ENCODE assay signal across 23 mouse cellular contexts in genomic region chr13:114188801-114189200, GRCm38 (mm10).
DNase-seq lines count a peak whose midpoint lies in the region; ATAC-seq and TF ChIP-seq lines count a peak whose summit lies in the region.
"Had no signal": no experiment of that assay in that cellular context is flagged by ENCODE, and none has a peak within 500 bp of the region (broad histone marks: within the 10 kb centered on the region; RNA-seq: fewer than 3 reads in every experiment).

No protein-coding gene starts in this region.

- no peaks in the 10 kb centered on the region for H3K36me3 ChIP-seq in spleen, adult 2 months (ENCODE audit: control insufficient read depth, insufficient read depth, low read length)
- H3K36me3 ChIP-seq: embryonic facial prominence, embryonic 12.5 days; G1E; hindbrain, embryonic 10.5 days; midbrain, embryonic 15.5 days had no signal

- WGBS in spleen, adult 2 months, result 50% methylated on average over 7 of the region's 7 CpGs

- no peaks in the 10 kb centered on the region for H3K27me3 ChIP-seq in spleen, adult 2 months (ENCODE audit: control insufficient read depth, insufficient read depth, low read length)
- H3K27me3 ChIP-seq: embryonic facial prominence, embryonic 12.5 days; midbrain, embryonic 15.5 days; Patski had no signal

- no peak overlapping the region for H3K4me3 ChIP-seq in spleen, adult 2 months (ENCODE audit: extremely low read depth, insufficient read depth, insufficient read length)
- H3K4me3 ChIP-seq: embryonic facial prominence, embryonic 12.5 days; gastrocnemius, adult 2 months; hindbrain, embryonic 10.5 days; midbrain, embryonic 15.5 days had no signal

- H3K4me1 ChIP-seq in spleen, adult 2 months (ENCODE audit: control insufficient read depth, insufficient read depth, insufficient read length), result no peaks in the 10 kb centered on the region
- H3K4me1 ChIP-seq: embryonic facial prominence, embryonic 12.5 days; hindbrain, embryonic 10.5 days; midbrain, embryonic 15.5 days had no signal

- no peak overlapping the region for H3K27ac ChIP-seq in spleen, adult 2 months (ENCODE audit: insufficient read depth, low read length)
- H3K27ac ChIP-seq: embryonic facial prominence, embryonic 12.5 days; gastrocnemius, adult 2 months; hindbrain, embryonic 10.5 days; hindbrain, postnatal 0 days; midbrain, embryonic 15.5 days had no signal

- DNase-seq in heart, adult 11 months, result peak; percentile 30
- no peak for DNase-seq in heart, postnatal 4 days
- peak; percentile 4 to 11 for DNase-seq in spleen, adult 2 months (ENCODE audit: low read depth in 1 of 2, low spot score in 2 of 2)
- no peak for DNase-seq in spleen, postnatal 4 days (ENCODE audit: low spot score in 2 of 2)
- DNase-seq in CD8-positive naive resting alpha-beta T cell, adult 2 months (ENCODE audit: low read depth in 2 of 2, low spot score in 2 of 2), result peak; percentile 62 to 69
- no peak for DNase-seq in left cerebral cortex, postnatal 25 days (ENCODE audit: low spot score in 2 of 2)
- DNase-seq in right cerebral cortex, postnatal 4 days, result no peak
- DNase-seq: adrenal gland, adult 8-10 months; cerebellum, adult 11-12 months; cerebellum, postnatal 10 days; gastrocnemius, adult 2 months; kidney, adult 18-20 months; kidney, postnatal 14 days; lung, adult 2 months; lung, postnatal 4 days had no signal

- peak; percentile 33; the same call in 1 of the 2 replicates for ATAC-seq in megakaryocyte, adult 5-6 weeks (ENCODE audit: poor library complexity, severe bottlenecking)
- ATAC-seq: CD4-positive, CD25-positive, alpha-beta regulatory T cell, adult 4 months; hindbrain, postnatal 0 days; midbrain, embryonic 15.5 days; Patski had no signal

- TF ChIP-seq CTCF in spleen, adult 2 months (IDR thresholded peaks at IDR 0.05; ENCODE audit: extremely low read depth, insufficient read depth, insufficient read length, insufficient replicate concordance), result no peak

- intact Hi-C loops in left cerebral cortex, postnatal 25 days (cut with DNase I), result no loop called here

- TF ChIP-seq POLR2A in spleen, adult 2 months (IDR thresholded peaks at IDR 0.05; ENCODE audit: low read depth, low read length), result no peak

Comparison
In these comparisons a context has a peak if more than half of its experiments do, and no peak if none do; other contexts are left out.
1. DNase-seq: peak in heart, adult 11 months (single experiment), spleen, adult 2 months (2 of 2) and CD8-positive naive resting alpha-beta T cell, adult 2 months (2 of 2); none in heart, postnatal 4 days (single experiment), spleen, postnatal 4 days (0 of 2), left cerebral cortex, postnatal 25 days (0 of 2) and right cerebral cortex, postnatal 4 days (single experiment).